Mouse (Mus musculus): ENCODE results near the gene E030025P04Rik.

Gene E030025P04Rik

DNA sequence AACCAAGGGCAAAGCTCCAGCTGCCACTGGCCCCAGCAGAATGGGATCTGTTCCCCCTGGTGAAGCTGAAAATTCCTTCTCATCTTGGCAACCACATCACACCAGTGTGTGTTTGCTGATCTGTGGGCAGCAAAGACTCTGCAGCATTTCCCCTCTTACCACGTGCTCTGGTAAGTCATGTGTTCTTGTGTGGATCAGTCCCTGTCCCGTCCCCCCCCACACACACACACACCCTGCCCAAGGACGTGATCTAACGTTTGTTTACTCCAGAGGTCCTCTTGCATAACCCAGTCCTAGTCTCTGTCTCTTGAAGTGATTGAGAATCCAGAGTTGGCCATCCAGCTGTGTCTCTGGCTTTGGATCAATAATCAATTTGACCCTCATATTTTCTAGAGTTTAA, at the start of gene E030025P04Rik:
E030025P04Rik (minus strand) TSS at position 134 of the 400 bp plus-strand sequence.
- DNase-seq (ENCODE audit: low read depth, low spot score) = no peak

DNA sequence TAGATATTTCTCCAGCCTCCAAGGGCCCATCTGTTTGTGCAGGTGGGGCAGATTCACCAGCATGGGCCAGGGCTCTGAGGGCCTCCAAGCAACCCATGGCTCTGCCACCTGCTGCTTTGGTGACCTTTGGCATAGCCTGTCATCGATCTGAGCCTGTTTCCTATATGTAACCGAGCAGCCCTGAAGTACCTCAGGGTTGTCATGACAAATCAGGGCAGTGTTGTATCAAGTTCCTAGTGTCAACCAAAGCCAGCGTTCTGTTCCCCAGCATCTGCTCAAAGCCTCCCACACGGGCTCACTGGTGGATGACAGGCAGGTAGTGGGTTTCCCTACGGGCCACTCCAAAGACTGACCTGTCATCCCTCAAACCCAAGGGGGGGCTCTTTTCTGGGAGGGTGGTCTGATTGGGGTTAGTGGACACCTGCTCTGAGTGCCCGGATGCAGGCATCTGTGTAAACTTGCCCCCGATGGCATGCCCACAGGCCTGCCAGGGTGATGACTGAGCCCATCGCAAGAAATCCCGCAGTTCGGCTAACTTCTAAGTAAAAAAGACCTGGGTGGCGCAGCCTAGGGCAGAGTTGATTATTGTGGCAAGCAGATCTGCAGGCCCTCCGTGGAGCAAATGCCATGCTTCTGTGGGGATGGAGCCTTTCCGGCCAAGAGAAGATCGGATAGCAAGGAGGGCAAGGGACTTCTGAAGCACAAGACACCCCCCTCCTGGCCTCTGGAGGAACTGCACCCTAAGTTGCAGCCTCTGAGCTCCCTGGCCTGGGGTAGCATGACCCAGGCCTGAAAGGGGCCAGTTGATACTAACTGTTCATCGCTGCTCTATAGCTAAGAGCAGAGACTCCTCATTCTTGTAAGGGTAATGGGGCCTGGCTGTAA, 48.7 kb upstream of the E030025P04Rik start:
- peak; percentile 75 for DNase-seq (ENCODE audit: low read depth, low spot score)

DNA sequence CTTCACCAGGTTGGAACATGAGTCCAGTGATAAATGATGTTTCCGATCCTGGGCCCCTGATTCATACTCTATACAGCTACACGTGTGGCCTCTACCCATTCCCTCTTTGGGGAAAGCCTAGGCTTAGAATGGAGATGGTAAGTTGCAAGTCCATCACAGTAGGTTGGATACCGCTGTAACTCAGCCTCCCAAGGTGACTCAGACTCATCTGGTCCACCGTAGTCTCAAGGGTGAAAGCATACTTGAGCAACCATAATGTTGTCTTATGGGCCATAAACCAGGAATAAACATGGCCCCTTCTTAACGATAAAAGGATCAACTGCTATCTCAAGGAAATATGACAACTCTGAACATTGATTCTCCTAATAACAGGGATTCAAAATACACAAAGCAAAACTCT, 44.1 kb upstream of the E030025P04Rik start:
- DNase-seq (ENCODE audit: low read depth, low spot score) = no peak

DNA sequence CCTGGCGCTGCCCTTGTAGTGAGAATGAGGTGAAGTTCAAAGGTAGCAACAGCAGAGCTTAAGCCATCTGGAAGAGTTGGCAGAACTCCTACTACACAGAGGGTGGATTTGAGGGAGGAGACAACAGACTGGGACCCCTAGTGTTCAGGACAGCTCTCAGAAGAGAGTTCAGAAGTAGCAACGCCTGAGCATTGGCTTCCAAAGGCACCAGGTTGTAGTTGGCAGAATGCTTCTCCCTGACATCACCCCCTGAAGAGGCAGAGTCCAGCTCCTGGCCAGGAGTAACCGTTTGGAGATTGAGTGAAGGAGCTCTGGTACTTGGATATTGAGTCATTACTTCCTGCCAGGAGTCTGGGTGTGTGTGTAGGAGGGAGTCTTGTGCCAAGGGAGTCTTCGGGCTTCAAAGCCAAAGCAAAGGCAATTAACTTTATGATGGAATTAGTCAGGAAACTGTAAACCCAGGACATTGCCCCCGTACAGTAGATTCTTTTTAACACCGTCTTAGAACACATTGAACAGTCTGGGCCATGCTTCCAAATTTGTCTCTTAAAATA, 43.5 kb upstream of the E030025P04Rik start:
- DNase-seq (ENCODE audit: low read depth, low spot score) = no peak

DNA sequence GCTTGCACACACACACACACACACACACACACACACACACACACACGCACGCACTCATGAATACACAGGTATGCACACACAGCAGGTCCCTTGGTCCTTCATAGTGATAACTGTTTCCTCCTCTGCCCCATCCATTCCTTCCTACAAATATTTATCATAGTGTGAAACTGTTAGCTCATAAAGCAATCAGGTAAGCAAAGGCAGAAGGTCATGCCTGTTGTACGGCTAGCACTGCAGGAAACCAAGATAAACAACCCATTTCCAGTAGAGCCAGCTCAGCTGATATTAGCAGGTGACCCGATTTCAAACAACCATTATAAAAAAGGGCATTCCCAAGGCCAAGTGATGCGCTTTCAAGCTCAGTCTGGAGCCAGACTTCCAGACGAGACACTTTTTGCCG, 36.9 kb upstream of the E030025P04Rik start:
- no peak for DNase-seq (ENCODE audit: low read depth, low spot score)

DNA sequence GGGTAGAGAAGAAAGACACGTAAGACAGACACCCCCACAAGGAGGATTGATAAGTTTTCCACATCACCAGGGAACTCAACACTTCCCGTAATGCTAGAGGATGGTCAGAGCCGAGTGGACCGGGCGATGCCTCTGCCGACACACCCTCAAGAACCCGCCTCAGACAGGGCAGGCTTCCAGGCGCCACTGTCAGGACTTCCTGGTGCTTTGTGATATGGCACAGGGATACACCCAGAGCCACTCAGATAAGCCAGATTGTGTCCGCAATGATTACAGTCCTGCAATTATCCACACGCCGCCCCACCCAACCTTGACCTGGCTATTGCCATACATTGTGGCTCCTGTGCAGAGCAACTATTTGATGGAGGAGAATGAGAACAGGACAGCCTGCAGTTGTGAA, 36.1 kb upstream of the E030025P04Rik start:
- DNase-seq (ENCODE audit: low read depth, low spot score) = no peak

DNA sequence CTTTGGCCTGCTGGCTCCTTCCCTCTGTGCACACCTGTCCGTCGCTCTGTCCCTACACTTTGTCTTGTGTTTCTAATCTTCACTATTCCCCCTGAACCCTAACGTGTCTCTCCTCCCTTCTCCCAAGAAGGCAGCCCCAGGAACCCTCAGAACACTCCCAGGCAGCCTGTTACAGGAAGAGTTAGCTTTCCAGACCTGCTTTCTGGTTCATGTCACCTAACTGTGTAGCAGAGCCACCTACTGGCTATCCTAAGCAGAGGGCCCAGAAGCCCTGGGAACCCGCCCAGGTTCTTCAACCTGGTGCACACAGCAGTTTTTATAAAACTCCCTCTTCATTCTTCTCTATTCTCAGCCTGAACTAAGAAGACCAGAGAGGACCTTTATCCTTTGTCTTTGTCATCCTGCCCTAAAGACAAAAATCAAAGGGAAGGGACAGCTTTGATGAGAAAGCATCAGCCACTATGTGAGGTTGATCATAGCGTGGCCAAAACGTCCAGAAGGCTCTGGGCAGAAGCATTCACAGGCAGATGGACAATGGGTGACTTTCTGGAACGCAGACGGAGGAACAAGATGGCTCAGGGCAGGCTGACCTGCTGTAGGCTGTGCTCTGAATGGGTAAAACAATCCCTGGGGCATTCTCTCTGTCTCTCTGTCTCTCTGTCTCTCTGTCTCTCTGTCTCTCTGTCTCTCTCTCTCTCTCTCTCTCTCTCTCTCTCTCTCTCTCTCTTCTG, 34.8 kb upstream of the E030025P04Rik start:
- peak; percentile 23 for DNase-seq (ENCODE audit: low read depth, low spot score)

DNA sequence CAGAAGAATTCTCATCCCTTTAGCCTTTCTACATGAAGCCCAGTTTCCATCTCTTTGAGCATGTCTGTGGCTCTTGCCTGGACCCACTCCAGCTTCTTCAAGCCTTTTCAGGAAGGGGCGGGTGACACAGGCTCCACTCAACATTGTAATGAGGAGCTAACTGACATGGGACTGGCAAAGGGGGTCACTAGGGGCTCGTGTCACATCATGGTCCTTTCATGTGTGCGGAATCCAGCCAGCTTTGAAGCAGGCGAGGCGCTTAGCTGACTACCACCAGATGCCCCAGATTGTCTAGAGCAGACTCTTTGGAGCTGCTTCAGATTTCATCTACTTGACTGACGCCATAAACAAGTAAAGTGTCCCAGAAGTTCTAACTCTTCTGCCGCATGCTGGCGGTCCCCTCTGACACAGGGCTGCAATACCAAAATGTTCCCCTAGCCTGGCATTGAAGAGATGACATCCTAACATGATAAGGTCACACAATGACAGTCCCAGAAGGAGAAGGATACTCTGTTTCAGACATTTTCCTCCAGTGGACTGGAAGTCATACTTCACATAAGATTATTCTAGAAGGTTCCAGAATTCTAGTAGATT, 31.3 kb upstream of the E030025P04Rik start:
- no peak for DNase-seq (ENCODE audit: low read depth, low spot score)

DNA sequence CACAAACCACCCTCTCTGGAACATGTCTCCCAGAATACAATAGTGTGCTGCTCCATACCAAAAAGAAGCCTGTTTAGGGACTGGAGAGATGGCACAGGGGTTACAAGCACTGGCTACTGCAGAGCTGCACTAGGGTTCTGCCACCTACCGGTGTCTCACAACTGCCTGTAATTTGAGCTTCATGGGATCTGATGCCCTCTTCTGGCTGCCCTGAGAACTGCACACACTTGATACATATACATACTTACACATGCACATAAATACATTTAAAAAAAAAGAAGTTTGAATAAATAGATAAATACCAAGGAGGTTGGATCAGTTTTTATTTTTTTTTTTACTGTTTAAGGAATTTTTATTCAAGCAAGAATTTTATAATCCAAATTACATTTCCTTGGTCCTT, 28.1 kb upstream of the E030025P04Rik start:
- peak; percentile 5 for DNase-seq (ENCODE audit: low read depth, low spot score)

DNA sequence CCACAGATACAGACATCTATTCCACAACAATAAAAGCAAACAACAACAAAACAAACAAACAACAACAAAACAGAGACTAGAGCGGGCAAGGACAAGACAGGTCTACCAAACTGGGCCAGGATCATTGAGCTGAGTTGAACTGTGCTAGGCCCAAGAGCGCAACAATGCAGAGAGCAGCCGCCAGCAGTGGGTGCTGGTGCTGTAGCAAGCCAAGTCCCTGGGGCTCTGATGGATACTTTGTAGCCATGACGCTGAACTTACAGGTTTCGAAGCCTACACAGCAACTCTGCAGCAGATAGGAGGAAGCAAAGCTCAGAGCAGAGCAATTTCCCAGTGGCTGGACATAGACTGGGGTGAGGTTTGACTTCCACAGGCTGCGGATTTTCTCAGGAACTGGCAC, 26.6 kb upstream of the E030025P04Rik start:
- no peak for DNase-seq (ENCODE audit: low read depth, low spot score)

DNA sequence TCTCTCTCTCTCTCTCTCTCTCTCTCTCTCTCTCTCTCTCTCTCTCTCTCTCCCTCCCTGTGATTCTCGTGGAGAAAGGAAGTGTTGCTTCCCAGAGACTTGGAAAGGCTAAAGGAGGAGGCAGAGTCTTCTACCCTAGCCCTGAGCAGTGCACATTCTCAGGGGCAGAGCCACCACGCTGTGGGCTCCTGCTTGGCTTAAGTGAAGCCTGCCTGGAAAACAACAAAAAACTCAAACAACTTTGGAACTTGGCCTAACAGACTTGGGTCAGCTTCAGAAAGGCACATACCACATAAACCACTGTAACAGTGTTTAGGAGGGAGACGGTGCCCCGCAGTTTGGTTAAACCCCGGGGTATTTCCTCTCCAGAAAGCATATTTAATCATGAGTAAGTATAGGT, 13.5 kb upstream of the E030025P04Rik start:
- DNase-seq (ENCODE audit: low read depth, low spot score) = no peak

DNA sequence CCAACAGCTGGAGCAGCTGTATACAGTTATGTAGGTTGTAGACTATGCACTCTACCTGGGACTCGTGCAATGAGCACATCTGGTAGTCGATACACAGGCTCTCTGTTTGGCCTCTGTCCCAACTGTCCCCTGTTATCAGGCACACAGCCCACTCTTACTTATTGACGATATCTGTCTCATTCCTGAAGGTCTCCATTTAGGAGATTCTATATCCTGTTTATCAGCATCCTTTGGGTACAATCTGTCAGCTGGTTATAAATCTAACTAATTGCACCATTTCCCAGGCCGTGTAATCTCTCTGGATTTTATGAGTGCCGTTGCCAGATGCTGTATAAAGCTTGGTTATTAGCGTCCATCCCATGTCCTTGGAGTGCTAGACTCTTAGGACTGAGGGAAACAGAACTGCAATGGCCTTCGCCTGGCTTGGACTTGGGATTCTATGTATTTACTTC, 747 bp upstream of the E030025P04Rik start:
- DNase-seq (ENCODE audit: low read depth, low spot score) = no peak

DNA sequence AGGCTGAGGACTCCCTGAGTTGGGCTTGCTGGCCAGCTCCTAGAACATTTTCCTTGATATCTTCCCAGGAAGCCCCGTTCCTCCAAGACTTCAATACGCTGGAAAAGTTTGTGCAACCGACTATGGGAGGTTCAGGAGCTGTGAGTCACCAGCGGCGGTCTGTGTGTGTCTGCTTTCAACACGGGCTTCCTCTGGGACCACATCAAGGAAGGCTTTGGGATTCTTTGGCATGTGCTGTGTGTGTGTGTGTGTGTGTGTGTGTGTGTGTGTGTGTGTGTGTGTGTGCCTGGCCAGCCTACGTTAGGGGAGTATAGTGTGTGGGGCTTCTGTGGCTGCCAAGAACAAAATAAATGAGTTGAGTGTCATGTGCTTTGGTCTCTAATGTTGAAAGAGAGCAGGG, 17.7 kb downstream of the E030025P04Rik start:
- DNase-seq (ENCODE audit: low read depth, low spot score) = peak; percentile 41

DNA sequence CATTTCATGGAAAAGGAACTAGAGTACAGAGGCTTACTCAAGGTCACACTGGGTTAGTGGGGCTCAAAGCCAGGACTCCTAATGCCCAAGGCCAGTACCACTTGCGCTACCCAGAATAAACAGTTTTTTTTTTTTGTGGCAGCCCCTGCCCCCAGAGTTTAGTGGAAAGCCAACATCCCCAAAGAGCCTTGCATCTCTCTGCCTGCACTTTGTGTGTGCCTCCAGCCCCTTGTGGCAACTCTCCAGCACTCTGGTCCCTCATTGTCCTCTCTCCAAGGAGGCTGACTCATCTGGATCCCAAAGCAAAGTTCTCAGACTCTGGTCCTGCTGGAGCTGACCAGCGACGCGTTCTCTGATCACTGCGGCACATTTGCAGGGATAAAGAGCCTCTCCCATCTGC, 18.7 kb downstream of the E030025P04Rik start:
- no peak for DNase-seq (ENCODE audit: low read depth, low spot score)

DNA sequence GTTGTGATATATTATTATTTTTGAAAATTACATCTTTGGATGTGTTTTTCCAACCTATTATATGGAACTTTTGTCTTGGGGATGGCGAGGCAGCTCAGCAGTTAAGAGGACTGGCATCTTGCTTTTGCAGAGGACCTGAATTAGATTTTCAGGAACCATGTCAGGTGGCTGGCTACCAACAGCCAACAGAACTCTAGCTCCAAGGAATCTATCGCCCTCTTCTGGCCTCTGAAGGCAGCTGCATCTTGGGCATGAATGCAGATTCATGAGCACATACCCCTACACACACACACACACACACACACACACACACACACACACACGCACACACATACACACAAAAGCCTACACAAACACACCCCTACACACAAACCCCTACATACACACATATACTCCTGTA, 19.9 kb downstream of the E030025P04Rik start:
- DNase-seq (ENCODE audit: low read depth, low spot score) = no peak

DNA sequence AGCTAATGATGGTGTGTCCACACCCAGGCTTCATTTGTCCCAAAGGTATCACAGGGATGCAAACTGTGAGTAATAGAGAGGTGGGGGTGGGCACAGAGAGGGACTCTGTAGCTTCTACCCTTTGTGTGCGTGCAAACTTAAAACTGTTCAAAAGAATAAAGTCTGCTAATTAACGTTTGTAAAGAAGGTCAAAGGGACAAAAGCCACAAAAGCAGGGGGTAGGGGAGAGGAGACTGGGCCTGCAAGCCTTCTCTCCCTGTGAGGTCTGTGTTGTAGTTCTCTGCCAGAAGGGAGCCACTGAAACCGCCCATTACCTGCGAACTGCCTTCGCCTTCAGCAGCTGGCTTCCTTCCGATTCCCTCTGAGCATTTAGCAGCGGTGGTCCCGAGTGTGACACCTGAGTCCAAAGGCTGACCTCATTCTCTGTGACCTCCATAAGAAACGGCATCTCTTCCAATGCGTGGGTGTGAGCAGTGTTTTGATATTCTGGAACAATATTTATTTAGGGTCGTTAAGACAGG, 34.3 kb downstream of the E030025P04Rik start:
- no peak for DNase-seq (ENCODE audit: low read depth, low spot score)

DNA sequence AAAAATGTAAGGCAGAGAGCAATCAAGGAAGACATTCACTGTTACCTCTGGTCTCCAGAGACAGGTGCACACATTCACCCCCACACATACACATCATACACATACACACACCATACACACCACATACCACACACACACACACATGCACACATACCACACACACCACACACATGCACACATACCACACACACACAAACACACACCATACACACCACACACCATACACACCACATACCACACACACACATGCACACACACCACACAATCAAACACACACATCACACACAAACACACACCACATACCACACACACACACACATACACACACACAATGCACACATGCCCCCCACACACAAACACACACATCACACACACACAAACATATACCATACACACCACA, 35.1 kb downstream of the E030025P04Rik start:
- no peak for DNase-seq (ENCODE audit: low read depth, low spot score)

DNA sequence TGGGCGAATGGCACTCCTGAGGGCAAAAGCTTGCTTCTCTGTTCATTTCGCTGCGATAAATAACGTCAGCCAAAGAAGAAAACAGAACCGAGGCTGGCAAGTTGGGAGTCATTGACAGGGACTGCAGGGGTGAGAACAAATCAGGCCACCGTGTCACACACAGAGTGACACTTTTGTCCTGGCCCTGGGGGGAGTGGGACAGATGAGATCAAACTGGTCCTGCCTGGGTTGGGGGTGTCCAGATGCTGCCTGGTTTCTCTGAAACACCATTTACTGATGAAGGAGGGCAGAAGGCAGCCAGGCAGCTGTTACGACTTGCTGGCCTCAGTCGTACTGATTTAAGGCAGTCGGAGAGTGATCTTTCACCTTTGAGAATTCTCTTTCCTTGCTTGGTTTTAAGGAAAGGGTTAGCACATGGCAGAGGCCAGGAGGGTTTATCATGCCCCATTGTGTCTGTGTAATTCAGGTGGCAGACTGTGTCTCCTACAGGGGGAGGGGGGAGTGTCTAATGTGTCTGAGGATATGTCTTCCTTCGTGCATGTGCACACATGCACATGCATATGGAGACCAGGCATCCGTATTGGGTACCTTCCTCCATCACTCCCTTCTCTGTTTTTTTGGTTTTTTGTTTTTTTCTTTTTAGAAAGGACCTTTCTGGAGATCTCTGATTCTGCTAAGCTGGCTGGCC, 36.5 kb downstream of the E030025P04Rik start:
- DNase-seq (ENCODE audit: low read depth, low spot score) = no peak

DNA sequence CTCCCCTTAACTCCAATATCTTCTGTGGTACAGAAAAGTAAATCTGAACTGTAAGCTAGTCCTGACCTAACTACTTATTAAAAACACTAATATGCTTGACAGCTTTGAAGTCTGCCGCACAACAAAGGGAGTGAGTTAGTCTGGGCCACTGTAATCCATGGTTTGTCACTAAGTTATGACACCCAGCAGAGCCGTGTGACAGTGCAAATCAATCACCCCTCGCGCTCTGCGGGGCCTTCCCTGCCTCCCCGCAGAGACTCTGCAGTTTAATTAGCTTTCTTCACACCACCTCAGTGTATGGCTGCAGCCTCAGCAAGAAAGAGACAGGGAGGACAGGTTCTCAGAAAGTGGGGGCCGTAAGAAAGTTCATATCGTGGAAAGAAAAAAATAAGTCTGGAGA, 37.4 kb downstream of the E030025P04Rik start:
- no peak for DNase-seq (ENCODE audit: low read depth, low spot score)

DNA sequence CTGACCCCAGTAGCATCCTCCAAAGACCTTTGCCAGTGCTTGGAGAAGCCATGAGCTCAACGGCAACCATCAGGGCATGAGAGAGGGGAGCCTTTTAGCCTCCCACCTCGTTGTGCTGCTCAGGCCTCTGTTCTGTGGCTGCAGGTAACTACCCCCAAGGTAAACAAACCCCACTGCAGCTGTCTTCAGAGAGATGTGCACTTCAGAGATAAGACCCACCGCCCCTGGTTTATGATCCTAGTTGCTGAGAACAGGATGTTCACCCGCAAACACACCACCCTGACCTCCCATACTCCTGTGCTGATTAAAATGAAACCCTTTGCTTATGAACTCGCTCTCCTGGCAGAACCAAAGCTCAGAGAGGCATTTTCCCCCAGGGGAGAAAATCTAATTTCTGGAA, 38.0 kb downstream of the E030025P04Rik start:
- no peak for DNase-seq (ENCODE audit: low read depth, low spot score)

DNA sequence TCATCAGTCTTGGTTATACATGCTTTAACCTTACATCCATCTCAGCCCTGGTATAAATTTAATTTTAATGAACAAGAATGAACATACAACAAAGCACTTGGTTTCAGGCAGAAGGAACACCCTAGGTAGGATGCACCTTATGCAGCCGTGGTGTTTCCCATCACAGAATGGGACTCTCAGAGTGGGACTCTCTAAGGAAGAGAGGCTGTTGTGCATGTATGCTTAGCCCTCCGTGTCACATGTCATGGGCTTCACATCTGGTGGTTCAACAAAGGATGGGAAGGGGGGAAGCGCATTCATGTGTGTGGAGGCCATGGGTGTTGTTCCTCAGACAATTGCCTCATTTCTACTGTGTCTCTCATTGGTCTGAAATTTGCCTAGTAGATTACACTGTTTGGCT, 40.8 kb downstream of the E030025P04Rik start:
- no peak for DNase-seq (ENCODE audit: low read depth, low spot score)

Measured in 3T3-L1 (cell line).